Mouse (Mus musculus) lung, postnatal 0 days (tissue): ENCODE data around the gene Wdpcp.

Experiments used
- CTCF ChIP-seq: IDR thresholded peaks from 2 replicates; pipeline ENCODE4 v1.5.1; 2016; ENCODE audit warnings: antibody characterized with exemption, mild to moderate bottlenecking
- EP300 ChIP-seq: IDR thresholded peaks from 2 replicates; pipeline ENCODE4 v1.6.1; 2016; ENCODE audit warnings: antibody characterized with exemption, mild to moderate bottlenecking, control low read depth

DNA sequence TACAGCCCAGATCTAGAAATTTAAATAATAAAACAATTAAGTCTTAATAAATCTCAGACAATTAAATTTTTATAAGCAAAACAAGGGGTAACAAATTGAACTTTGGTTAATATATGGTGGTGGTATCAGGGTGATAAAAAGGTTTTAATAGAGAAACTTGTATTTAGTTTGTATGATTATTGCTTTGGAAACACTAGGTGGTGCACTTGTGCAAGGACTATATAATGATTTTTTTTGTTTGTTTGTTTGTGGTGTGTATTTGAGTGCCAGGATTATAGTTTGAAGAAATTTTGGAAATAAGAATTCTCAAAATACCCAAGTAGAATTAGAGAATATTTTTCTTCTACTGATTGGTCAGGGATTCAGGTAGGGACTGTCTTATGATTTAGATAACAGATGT is 43.9 kb downstream of the Wdpcp start:
- peak; percentile 27; the same call in 1 of the 2 replicates for TF ChIP-seq CTCF
- TF ChIP-seq EP300 = no peak
